Mouse (Mus musculus): ENCODE measurements around the gene 2610028H24Rik. TPM values are rescaled to one million over a fixed set of nuclear protein-coding genes. Genes with fewer than 3 reads are reported as not detected.
A peak's percentile ranks its signal among the peaks of the same experiment; 100 is the strongest.

2610028H24Rik gene
- polyA plus RNA-seq (2021), result not detected

- no peak for TF ChIP-seq CTCF (IDR thresholded peaks at IDR 0.05)
- no peak for DNase-seq (ENCODE audit: low read depth, low spot score)
- no peaks in the 10 kb centered on the region for H3K27me3 ChIP-seq
- POLR2A ChIA-PET, result no interaction called here
- in situ Hi-C loops (cut with MboI; ENCODE audit: low pct_unique_long_range_greater_than_20kb), result no loop called here
- no peak for ATAC-seq
- CTCF ChIA-PET, result no interaction called here
Observed at GRCm38 (mm10) chr10:76448851-76449250, at the start of gene 2610028H24Rik. Gene 2610028H24Rik (plus strand): TSS chr10:76449081.

- POLR2A ChIA-PET, result interaction anchor here (0.6 kb wide), 1 partner anchor 536 kb away, joined by 3 read pairs; no protein-coding TSS in a partner anchor
- no peaks in the 10 kb centered on the region for H3K27me3 ChIP-seq
- CTCF ChIA-PET, result interaction anchor here (1.1 kb wide), 1 partner anchor 12 kb away, joined by 3 read pairs; no protein-coding TSS in a partner anchor
- in situ Hi-C loops (cut with MboI; ENCODE audit: low pct_unique_long_range_greater_than_20kb), result loop anchor here (5.0 kb wide), 1 partner anchor 59 kb away; the partner anchor contains the start of genes Mcm3ap and Ybey
- no peak for DNase-seq (ENCODE audit: low read depth, low spot score)
- no peak for TF ChIP-seq CTCF (IDR thresholded peaks at IDR 0.05)
- no peak for ATAC-seq
Observed at GRCm38 (mm10) chr10:76408520-76408919, 40.4 kb upstream of the 2610028H24Rik start.

GRCm38 (mm10) chr10:76416811-76417210 is 32.1 kb upstream of the 2610028H24Rik start:
- TF ChIP-seq CTCF (IDR thresholded peaks at IDR 0.05), result no peak
- in situ Hi-C loops (cut with MboI; ENCODE audit: low pct_unique_long_range_greater_than_20kb), result no loop called here
- no peak for DNase-seq (ENCODE audit: low read depth, low spot score)
- ChIA-PET POLR2A (no interaction called here), CTCF (interaction anchor here (1.6 kb wide), 1 partner anchor 13 kb away, joined by 3 read pairs; no protein-coding TSS in a partner anchor)
- no peak for ATAC-seq
- no peaks in the 10 kb centered on the region for H3K27me3 ChIP-seq

GRCm38 (mm10) chr10:76425674-76426073 is 23.2 kb upstream of the 2610028H24Rik start:
- DNase-seq (ENCODE audit: low read depth, low spot score), result no peak
- H3K27me3 ChIP-seq, result no peaks in the 10 kb centered on the region

GRCm38 (mm10) chr10:76433925-76434324 is 15.0 kb upstream of the 2610028H24Rik start:
- no peaks in the 10 kb centered on the region for H3K27me3 ChIP-seq
- in situ Hi-C loops (cut with MboI; ENCODE audit: low pct_unique_long_range_greater_than_20kb), result no loop called here
- no peak for TF ChIP-seq CTCF (IDR thresholded peaks at IDR 0.05)
- DNase-seq (ENCODE audit: low read depth, low spot score) (no peak), ATAC-seq (no peak)
- POLR2A ChIA-PET, result no interaction called here
- CTCF ChIA-PET, result no interaction called here

More at GRCm38 (mm10) chr10:76425674-76426073, 23.2 kb upstream of the 2610028H24Rik start:
- no peak for ATAC-seq
- TF ChIP-seq CTCF (IDR thresholded peaks at IDR 0.05), result no peak
- ChIA-PET CTCF (no interaction called here), POLR2A (no interaction called here)
- in situ Hi-C loops (cut with MboI; ENCODE audit: low pct_unique_long_range_greater_than_20kb), result no loop called here

DNA sequence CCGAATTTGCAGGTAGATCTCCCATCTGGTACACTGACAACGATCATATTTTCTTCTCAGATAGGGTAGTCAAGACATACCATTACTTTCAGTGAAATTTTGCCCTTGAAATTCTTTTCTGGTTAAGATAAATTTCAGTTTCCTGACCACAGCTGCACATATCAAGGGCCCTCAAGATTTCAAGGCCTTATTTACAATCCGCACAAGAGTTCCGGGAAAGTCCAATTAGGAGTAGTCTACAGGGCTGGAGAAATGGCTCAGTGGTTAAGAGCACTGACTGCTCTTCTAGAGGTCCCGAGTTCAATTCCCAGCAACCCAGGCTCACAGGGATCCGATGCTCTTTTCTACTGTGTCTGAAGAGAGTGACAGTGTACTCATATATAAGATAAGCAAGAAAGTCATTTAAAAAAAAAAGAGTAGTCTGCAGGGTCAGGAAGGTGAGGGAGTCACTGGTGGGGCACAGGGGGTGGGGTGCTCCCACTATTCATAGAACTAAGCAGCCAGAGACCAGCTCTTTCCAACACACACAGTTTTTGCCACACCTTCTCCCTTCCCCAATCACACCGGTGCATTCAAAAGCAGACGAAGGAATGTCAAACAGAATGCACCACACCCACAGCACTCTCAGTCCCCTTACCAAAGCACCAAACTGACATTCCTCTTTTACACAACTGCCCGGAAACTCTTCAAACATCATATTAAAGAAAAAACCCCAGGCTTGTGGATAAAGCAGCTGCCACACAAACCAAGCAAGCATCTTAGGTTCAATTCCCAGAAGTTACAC is 9.6 kb upstream of the 2610028H24Rik start:
- no peak for DNase-seq (ENCODE audit: low read depth, low spot score)
- no peak for TF ChIP-seq CTCF (IDR thresholded peaks at IDR 0.05)
- ChIA-PET POLR2A (no interaction called here), CTCF (no interaction called here)
- H3K27me3 ChIP-seq, result no peaks in the 10 kb centered on the region
- ATAC-seq, result no peak
- in situ Hi-C loops (cut with MboI; ENCODE audit: low pct_unique_long_range_greater_than_20kb), result no loop called here

- ATAC-seq (no peak), DNase-seq (ENCODE audit: low read depth, low spot score) (no peak)
- TF ChIP-seq CTCF (IDR thresholded peaks at IDR 0.05), result no peak
- no peaks in the 10 kb centered on the region for H3K27me3 ChIP-seq
- ChIA-PET POLR2A (no interaction called here), CTCF (interaction anchor here (1.1 kb wide), 1 partner anchor 16 kb away, joined by 5 read pairs; no protein-coding TSS in a partner anchor)
- in situ Hi-C loops (cut with MboI; ENCODE audit: low pct_unique_long_range_greater_than_20kb), result no loop called here
Observed at GRCm38 (mm10) chr10:76440281-76440680, 8.6 kb upstream of the 2610028H24Rik start, which contains the start of gene AC141477.1. Gene AC141477.1 (minus strand): TSS chr10:76440444.

DNA sequence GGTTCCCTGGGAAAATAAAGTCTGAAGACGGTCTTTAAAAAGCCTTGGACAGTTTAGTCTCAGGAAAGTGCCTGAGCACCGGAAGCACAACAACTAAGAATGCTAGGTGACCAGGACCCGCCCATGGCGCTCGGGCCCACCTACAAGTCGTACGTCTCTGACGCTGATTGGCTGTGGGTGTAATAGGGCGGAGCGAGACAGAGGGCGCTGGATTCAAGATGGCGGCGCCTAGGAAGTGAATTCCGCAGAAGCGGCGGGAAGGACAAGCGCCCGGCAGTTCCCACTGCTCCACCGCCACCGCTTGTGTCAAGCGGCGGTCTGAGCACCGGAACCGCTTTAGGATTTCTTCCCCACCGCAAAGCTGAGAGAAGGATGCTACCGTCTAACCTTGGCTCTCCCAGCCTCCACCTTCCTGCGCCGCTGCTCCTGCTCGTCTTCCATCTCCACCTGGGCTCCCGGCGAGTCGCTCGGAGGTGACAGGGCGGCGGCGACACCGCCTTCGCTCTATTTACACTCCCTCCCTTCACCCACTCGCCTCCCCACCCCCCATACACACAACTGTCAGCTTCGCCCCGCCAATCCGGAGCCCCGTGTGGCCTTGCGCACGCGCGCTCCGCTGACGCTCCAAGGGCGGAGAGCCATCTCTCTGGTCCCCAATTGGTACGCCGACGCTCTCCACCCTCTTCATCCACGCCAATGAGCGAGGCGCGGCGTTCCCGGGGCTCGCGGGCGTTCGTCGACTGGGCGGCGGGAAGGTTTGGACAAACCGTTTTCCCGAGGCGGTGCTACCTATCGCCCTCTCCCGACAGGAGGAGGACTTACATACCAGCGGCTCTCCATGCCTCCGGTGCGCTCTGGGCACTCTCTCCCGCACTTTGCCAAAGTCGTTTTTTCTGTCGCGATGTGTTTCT is 6.4 kb upstream of the 2610028H24Rik start, which contains the start of gene Pcnt:
Gene Pcnt (minus strand): TSS at position 609 of the 911 bp plus-strand sequence.
- DNase-seq (ENCODE audit: low read depth, low spot score) (peak; percentile 79), ATAC-seq (peak; percentile 98)
- ChIA-PET CTCF (no interaction called here), POLR2A (no interaction called here)
- H3K27me3 ChIP-seq, result no peaks in the 10 kb centered on the region
- TF ChIP-seq CTCF (IDR thresholded peaks at IDR 0.05), result no peak
- in situ Hi-C loops (cut with MboI; ENCODE audit: low pct_unique_long_range_greater_than_20kb), result no loop called here

GRCm38 (mm10) chr10:76445996-76446681 is 2.7 kb upstream of the 2610028H24Rik start:
- DNase-seq (ENCODE audit: low read depth, low spot score), result no peak
- CTCF ChIA-PET, result interaction anchor here (3.2 kb wide), 1 partner anchor 10 kb away, joined by 11 read pairs; no protein-coding TSS in a partner anchor

More at GRCm38 (mm10) chr10:76445996-76446681, 2.7 kb upstream of the 2610028H24Rik start:
- POLR2A ChIA-PET, result interaction anchor here (1.1 kb wide), 1 partner anchor 23 kb away, joined by 3 read pairs; no protein-coding TSS in a partner anchor
- no peaks in the 10 kb centered on the region for H3K27me3 ChIP-seq
- ATAC-seq, result no peak
- TF ChIP-seq CTCF (IDR thresholded peaks at IDR 0.05), result no peak
- in situ Hi-C loops (cut with MboI; ENCODE audit: low pct_unique_long_range_greater_than_20kb), result no loop called here

Measured in Patski (cell line).